Mouse (Mus musculus): ENCODE results near the gene Tbx1. TPM values are rescaled to one million over a fixed set of nuclear protein-coding genes. Genes with fewer than 3 reads are reported as not detected.
"Not testable (repeated sequence)": the region's sequence is repeated elsewhere in the genome, so short reads cannot be mapped to it uniquely, and the experiment has no call there.

The Tbx1 gene
- total RNA-seq, 2 experiments from 2014 or later, result 1.6 to 2.4 TPM

DNA sequence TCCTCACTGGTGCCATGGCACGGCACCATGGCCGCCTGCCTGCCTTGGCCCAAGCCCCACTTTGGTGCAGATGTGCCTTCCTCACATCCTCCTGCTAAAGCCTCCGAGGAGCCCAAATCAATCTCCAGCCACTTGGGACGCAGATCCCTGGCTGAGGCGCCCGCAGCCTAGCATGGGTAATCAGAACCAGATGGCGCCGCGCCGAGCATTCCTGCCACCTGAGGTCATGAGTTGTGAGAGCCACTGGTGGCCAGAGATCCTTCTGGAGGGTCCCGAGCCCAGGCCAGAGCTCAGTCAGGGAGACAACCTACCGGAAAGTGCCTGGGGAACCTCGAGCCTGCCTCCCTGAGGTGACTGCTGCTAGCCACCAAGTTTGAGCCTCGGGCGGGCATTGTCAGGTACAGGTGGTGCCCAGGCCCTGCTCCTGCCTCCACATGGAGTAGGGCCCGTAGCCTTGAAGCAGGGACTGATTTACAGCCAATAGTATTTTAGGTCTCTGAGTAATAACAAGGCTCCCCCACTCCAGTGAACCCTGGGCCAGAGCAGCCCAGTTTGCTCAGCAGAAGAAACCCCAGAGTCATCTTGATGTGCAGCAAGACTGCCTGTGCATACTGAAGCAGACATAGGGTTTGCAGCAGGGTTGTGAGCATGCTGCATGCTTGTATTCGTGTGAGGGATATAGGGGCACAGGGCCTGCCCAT lies 35.1 kb downstream of the Tbx1 start:
- no peak for DNase-seq (ENCODE audit: low spot score in 2 of 2)

DNA sequence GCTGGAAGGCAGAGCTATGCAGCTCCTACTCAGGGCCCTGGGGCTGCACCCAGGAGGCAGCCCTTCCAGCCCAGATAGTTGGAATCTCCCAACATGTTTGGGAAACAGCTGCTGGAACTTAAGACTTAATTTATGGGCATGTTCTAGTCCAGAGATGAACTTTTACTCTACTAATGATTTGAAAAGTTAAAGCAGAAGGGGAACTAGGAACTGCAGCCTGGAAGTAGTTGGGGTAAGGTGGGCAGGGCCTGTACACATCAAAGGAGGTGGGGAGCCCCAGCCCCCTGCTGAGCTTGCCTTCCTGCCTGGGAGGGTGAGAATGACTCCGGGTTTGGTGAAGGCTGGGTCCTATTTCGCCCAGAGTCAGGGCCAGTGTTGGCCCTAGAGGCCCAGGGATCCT lies 35.8 kb downstream of the Tbx1 start:
- no peak for DNase-seq (ENCODE audit: low spot score in 2 of 2)

DNA sequence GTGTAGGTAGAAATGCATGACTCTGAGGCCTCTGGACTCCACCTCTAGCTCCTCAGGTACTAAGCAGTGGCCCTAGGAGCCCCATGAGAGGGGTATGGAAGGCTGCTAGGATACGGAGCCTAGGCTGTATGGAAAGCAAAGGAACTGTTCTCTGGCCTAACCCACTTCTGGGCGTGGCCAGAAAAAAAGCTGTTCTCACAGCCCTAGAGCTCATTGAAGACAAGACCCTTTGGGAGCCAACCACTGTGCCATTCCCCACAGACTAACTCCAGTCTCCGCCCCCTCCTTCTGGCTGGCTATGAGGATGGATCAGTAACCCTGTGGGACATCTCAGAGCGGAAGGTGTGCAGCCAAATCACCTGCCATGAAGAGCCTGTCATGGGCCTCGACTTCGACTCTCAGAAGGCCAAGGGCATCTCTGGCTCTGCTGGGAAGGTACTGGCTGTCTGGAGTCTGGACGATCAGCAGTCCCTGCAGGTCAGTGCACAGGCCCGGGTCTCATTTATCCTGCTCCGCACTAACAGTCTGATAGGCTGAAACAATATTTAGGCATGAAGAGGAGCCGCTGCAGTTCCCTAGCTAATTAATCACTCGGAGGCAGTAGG lies 38.3 kb downstream of the Tbx1 start:
- no peak for DNase-seq (ENCODE audit: low spot score in 2 of 2)

- no peak for DNase-seq (ENCODE audit: low spot score in 2 of 2)
Observed at GRCm38 (mm10) chr16:18551604-18552003, 38.9 kb downstream of the Tbx1 start.

- DNase-seq (ENCODE audit: low spot score in 2 of 2), result no peak
Observed at GRCm38 (mm10) chr16:18547891-18548290, 42.6 kb downstream of the Tbx1 start.

DNA sequence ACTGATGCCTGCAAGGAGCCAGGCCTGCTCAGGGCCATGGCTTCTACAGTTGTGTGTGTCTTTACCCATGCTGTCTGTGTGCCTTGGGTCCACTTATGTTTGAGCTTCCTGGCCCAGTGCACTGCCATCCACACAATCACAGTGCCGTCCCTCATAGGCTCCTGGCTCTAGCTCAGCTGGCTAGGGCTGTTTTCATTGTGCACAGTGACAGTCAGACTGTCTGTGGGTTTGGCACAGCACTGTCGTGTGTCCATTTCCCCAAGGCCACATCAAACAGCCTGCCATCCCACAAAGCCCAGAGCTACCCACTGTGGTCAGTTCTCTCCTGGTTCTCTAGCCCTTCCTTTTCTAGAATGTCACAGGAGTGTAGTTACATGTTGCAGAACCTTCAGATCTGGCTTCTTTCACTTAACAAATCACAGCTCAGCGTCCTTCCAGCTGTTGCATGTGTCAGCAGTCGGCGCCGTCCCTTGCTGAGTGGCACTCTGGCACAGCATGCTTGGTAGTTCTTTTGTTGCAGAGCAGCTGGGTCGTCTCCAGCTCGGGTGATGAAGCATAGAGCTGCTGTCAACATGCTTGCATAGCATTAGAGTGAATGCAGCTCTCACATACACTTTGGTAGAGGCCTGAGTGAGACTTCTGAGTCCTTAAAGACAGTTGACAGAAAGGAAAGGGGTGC lies 47.2 kb downstream of the Tbx1 start:
- peak in 1 of 2 experiments; percentile 18 for DNase-seq (ENCODE audit: low spot score in 2 of 2)

GRCm38 (mm10) chr16:18539281-18539680 lies 51.2 kb downstream of the Tbx1 start:
- DNase-seq (ENCODE audit: low spot score in 2 of 2), result no peak

- no peak for DNase-seq (ENCODE audit: low spot score in 2 of 2)
Observed at GRCm38 (mm10) chr16:18537407-18537990, 53.0 kb downstream of the Tbx1 start.

DNA sequence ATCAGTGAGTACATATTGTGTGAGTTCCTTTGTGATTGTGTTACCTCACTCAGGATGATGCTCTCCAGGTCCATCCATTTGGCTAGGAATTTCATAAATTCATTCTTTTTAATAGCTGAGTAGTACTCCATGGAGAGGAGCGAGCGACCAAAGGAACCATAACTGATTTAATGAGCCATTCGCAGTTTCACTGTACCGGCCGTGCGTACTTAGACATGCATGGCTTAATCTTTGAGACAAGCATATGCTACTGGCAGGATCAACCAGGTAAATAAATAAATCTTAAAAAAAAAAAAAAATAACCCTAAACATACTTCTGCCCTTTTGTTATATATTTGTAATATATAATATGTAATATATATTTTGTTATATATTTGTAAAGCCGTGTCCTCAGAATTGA lies 57.4 kb downstream of the Tbx1 start:
- not testable (repeated sequence) for DNase-seq (ENCODE audit: low spot score in 2 of 2)

Other genes starting within 250 kb of the Tbx1 start
- gene Tango2, start 242.6 kb downstream of the Tbx1 start, total RNA-seq (2021), result 100 to 1,000 TPM; 102 to 116 TPM
- gene Arvcf, start 242.5 kb downstream of the Tbx1 start, total RNA-seq (2021), result 10 to 100 TPM; 33.2 to 38.6 TPM
- gene Txnrd2, start 164.3 kb downstream of the Tbx1 start, total RNA-seq (2021), result 10 to 100 TPM; 15.3 to 22.4 TPM
- gene Comt, start 163.8 kb downstream of the Tbx1 start, total RNA-seq (2021), result 10 to 100 TPM; 78.2 to 82.4 TPM
- gene Gnb1l, start 92.0 kb downstream of the Tbx1 start, total RNA-seq (2021), result 1 to 10 TPM; 6.3 to 6.9 TPM
- 1 to 10 TPM; 9.2 to 9.7 TPM for gene Rtl10, start 91.8 kb downstream of the Tbx1 start, total RNA-seq (2021)
- gene Gp1bb, start 31.7 kb upstream of the Tbx1 start, total RNA-seq (2021), result under 1 TPM in 1 of 2 experiments, not detected in 1; 0.97 TPM
- 100 to 1,000 TPM; 173 to 179 TPM for gene Gm49601, start 35.8 kb upstream of the Tbx1 start, total RNA-seq (2021)
- 100 to 1,000 TPM; 549 to 589 TPM for gene Sept5, start 39.3 kb upstream of the Tbx1 start, total RNA-seq (2021)
- gene Cldn5, start 186.2 kb upstream of the Tbx1 start, total RNA-seq (2021), result 10 to 100 TPM; 33.2 to 44.5 TPM
- 10 to 100 TPM; 97.5 to 98.3 TPM for gene Ufd1, start 221.1 kb upstream of the Tbx1 start, total RNA-seq (2021)
- 1 to 10 TPM; 2.0 to 2.2 TPM for gene Cdc45, start 221.3 kb upstream of the Tbx1 start, total RNA-seq (2021)
- 10 to 100 TPM; 24.7 to 27.8 TPM for gene 2510002D24Rik, start 245.9 kb upstream of the Tbx1 start, total RNA-seq (2021)
- 1 to 10 TPM; 6.6 to 7.2 TPM for gene Gm28539, start 245.9 kb upstream of the Tbx1 start, total RNA-seq (2021)